Mouse (Mus musculus) T-helper 17 cell (primary cell): ENCODE data around the gene Zic5.

Experiments used
- in situ Hi-C, 2 experiments: fragments of 300-600 bp; cut with MboI, MseI; formaldehyde crosslinking; loops; 1 replicate in 1 of 2; 2 replicates in 1 of 2; pipeline ENCODE4 v1.15.1; 2025; ENCODE audit warnings: high pct_unique_total_duplicates in 2 of 2

Gene Zic5

DNA sequence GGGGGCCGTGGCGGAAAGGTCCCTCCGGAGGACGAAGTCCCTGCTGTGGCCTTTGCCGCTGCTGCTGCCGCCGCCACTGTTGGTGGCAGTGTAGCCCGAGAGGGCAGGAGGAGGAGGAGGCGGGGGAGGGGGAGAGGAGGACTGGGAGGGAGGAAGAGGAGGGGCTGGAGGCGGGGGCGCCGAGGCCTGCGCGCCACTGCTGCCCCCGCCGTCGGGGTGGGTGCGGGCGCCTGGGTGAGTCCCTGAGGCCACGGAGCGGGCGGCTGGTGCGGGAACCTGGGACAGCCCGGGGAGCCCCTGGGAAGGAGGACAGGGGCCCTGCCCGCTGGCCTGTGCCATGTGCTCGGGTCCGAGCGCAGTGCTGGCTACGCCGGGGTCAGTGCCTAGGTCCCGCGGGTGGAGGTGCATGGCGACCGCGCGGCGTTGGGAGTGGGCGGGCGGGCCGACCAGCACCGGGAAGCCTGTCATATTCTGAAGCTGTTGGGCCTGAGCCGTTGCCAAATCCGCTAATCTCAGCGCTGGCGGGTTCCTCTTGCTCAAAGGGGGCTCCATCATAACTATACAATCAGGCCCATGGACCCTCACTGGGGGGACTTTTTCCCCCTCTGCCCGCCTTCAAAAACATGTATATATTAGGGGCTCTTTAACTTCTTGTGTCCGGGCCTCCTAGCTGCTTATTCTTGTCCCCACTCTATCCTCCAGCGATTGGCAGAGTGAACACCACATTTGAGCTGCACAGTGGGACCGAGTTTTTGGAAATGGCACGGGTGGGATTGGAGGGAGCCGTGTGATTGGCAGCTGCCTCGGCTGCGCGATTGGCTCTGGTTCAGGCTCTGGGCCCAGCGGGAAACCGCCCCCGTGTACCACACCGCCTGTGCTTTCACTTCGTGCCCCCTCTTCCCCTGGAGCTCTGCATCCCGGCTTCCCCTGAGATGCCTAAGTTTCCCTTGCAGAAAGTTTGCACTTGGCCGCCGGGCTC lies at the start of gene Zic5:
Gene Zic5 (minus strand): TSS at position 915 of the 979 bp plus-strand sequence.
- in situ Hi-C loops = no loop called here

DNA sequence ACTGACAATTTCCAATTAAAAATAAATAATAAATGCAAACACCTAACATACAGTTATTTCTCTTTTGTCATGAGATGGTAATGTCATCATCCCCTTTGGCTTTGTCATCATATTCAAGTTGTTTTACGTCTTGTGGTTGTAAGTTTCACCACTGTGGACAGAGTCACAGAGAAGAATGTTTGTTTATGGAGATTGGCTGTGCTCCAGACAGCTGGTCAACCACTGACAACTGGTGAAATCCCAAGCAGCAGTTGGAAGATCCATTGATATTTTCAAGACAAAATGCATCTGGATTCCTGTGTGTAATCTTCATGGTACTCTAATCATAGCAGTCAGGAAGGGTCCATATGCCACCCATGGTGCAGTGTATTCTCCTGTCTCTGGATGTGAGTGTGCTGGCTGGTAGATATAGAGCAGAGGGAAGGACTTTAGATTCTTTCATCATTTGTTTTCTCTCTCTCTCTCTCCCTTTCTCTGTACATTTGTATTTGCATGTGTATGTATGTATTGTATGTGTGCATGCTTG lies 48.1 kb upstream of the Zic5 start:
- in situ Hi-C loops = no loop called here

DNA sequence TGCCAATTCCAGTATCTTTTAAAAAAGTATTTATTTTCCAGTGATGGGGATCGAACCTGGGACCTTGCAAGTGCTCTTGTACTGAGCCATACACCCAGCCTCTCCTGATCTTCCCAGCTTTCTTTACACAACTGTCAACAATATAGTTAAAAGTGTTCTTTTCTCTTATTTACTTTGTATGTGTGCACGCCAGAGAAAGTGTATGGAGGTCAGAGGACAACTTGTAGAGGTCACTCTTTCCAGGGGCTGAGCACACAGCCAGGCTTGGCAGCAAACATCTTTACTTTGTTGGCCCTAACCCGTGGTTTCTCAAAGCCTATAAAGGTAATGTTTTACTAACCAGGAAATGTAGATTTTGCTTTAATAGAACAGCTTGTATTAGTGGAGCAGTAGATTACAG lies 46.0 kb upstream of the Zic5 start:
- in situ Hi-C loops = no loop called here

DNA sequence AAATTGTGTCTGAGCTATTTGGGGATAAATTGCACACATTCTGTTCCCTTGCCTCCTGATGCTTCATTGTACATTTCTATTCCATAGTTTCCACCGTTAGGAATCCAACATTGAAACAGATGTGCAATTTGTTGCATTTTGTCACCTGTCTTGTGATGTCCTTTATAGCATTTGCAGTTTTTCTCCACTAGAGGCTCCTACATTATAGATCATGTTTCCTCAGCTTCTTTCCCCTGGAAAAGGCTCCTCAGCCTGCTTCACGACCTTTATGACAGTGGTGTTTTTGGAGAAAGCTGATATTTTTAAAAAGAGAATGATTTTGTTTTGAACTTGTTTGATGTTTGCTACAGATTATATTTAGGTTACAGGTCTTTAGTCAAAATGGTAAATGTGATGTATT lies 43.6 kb upstream of the Zic5 start:
- in situ Hi-C loops = loop anchor here in 1 of 2 experiments (10.0 kb wide), 1 partner anchor 366 kb away; no protein-coding TSS in a partner anchor

DNA sequence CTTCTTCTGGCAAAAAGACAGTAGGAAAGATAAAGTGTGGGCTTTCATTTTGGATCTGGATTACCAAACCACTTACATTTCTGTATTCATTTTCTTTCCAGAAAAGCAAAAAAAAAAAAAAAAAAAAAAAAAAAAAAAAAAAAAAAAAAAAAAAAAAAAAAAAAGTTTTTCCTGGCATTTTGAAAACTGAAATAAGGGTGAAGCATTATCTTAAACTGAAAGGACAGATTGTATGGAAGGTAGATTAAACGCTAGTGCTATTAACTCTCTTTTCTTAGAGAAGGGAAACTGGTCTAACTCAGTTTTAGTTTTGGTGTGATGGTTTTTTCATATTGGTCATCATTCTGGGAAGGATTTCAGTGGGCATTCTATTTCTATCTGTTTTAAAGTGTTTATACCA lies 26.5 kb upstream of the Zic5 start:
- in situ Hi-C loops = no loop called here

DNA sequence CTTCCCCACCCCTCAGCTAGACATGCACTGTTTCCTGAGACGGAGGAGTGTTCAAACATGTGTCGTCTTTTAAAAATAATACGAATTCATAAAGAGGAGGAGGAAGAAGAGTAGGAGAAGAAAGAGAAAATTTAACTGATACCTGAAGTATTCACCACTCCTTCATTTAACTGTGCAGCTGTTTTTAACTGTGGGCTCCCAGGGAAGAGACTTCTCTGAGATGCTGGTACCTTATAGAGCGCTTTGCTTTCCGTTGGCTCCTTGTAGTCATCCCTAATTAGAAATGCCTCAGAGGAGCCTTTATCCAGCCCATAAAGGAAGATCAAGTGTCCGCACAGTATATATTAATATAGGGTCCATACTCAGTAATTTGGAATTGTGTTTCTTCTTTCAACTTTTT lies 26.0 kb upstream of the Zic5 start:
- in situ Hi-C loops = no loop called here

DNA sequence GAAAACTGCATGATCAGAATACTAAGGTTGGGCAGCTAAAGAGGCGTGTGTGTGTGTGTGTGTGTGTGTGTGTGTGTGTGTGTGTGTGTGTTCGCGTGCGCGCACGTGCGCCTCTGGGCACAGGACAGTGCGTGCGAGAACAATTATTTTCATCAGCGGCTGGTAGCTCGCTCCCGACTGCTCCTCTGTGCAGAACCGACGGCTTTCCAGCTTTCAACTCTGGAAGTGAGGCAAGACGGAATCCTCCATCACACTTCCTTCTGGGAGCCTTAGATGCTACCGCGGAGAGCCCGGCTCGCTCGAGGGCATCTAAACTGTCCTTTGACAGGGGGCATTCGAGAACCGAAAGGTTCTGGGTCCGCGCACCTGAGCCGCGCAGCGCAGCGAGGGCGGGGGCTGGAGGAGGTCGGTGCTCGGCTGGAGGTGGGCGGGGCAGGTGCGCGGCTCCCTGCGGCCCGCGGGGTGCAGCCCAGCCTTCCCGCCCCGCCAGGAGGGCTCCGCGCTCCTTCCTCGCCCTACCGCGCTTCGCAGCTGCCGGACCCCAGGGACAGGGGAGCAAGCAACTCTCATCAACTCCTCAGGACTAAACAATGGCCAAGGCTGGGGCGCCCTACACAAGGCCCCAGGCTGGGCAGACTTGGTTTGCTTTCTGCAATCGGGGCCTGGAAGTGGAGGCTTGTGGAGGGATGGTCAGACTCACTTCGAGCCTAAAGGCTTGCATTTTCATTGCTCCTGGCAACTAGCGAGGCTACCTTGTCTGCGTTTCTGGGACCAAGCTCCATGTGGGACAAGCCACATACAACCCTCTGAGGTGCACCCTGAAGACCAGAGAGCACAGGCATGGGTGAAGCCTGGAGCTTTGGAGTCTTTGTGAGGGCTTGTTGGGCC lies 25.2 kb upstream of the Zic5 start, which contains the start of gene Gm10837:
Gene Gm10837 (plus strand): TSS at position 146 of the 888 bp plus-strand sequence.
- in situ Hi-C loops = no loop called here

DNA sequence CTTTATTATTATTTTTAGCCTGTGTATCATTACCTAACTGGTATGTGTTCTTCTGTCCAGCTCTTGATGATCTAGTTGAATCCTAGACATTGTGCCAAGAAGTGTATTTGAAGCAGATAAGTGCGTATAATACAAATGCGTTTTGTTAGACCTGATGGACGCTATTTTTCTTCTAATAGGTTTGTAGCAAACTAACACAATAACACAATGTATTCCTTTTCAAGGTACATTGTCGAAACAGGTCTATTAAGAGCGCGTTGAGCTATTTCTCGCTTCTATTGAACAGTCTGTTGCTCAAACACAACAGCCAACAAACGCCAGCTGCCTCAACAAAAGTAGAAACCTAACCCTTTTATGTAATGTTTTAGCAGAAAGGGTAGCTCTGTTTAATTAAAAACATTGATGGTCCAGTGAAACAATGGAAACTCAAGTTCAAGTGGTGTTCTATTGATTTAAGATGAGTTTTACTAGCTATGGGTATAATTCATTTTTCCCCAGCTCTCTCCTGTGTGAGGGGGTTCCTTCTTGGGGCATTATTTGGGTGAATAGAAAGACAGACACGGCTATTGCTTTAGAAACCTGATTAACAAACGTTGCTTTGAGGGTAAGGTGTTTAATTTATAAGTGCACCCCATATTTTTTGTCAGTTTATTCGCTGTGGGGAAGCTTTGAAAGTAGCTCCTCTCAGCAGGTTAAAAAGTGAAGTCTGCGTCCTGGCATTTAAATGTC lies 24.4 kb upstream of the Zic5 start:
- in situ Hi-C loops = no loop called here

DNA sequence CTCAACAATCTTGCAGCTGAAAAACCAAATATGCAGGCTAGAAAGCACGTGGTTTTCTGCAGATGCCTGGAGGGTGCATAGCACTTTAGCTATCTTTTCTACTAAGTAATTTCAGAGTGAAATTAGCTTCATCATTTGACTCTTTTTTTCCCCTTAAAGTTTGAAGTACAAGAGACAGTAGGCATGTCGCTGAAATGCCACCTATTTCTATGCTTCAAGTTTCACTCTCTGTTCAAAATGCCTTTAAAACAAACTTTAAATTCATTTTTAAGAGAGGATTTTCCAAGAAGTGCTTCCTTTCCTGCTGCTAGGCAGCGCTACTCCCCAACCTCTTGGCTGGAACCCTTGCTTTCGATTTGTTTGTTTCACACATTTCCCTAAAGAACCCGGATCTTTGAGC lies 23.6 kb upstream of the Zic5 start:
- in situ Hi-C loops = no loop called here

DNA sequence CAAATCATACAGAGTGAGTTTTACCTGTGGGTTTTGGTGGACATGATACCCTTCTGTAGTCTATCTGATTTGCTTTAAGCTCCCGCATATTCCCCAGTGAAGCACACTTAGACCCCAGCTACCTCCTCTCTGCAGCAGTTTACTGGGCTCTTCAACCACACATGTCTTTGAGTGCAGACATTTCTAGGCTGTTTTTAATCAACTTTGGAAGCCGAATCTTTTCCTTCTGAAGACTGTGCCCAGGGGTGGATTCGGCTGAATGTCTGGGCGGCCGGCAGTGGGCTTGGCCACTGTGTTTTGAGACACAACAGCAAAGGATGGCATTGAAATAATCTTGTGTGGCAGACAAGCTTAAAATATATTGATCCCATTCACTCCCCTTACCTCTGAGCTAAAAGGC lies 21.9 kb upstream of the Zic5 start:
- in situ Hi-C loops = no loop called here

DNA sequence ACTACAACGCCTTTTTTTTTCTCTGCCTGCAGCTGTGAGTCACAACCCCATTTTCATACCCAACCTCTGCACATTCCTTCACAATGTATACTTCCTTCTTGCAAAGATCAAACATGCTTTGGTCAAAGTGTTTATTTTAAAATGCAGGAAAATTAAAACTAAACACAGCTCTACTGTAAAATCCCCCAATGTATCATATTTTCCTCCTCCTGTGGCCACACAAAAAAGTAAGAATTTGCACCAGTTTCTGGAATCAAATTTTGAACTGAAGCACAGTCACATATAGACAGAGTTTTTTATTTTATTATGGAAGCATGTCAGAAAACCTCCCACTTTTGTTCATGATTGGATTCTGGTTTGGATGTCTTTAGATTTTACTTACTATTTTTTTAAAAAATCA lies 21.1 kb upstream of the Zic5 start:
- in situ Hi-C loops = no loop called here

DNA sequence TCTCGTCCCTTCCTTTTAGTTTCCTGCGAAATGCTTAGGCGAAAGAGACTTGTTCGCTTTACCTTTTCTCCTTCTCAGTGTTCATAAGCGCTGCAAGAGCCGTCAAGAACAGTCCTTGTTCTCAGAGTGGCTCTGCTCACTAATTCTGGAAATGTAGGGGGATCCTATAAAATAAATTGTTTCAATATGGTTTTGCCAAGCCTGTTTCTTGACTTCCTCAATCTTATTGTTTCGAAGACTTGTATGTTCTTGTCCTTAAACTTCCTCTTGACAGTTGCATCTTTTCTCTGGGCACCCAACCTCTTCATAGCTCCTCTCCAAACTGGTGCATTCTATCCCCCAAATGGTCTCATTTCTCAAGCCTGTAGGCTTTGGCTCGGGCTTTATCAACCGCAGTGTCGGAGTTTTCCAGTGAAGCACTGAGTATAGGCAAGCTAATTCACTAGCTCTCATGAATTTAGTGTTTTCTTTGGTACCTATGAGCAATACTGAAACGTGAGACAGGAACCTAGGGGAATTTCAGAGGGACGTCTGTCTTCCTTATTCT lies 20.2 kb upstream of the Zic5 start:
- in situ Hi-C loops = no loop called here

DNA sequence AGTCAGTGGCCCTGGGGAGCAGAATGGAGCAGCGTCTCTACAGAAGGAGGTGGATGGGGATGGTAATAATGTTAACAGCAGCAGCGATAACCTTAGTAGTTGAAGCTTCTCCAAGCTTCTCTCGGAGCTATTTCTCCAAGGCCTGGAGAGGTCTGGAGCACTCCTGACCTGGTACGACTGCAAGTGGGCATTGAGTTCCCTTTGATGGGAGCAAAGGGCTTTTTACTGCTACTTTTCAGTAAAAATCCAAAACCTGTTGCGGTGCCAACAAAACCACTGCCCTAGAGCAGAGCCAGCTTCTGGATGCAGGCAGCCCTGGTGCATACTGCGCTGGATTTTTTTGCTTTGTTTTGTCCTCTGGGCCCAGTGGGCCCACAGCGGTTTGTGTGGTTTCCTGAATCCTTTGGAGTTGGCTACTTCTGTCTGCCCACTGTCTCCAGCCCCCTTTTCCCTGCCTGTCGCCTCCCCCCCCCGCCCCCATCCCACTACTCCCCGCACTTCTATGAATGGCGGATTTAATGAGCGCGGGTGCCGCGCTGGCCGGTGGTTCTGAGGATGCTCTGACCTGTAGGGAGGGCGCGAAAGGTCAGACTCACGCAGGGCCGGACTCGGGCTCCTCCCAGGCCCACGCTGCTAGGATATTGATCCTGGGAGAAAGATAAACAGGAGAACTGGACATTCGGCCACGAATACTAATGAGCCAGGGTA lies 19.5 kb upstream of the Zic5 start:
- in situ Hi-C loops = loop anchor here in 1 of 2 experiments (5.0 kb wide), 1 partner anchor 507 kb away; no protein-coding TSS in a partner anchor

DNA sequence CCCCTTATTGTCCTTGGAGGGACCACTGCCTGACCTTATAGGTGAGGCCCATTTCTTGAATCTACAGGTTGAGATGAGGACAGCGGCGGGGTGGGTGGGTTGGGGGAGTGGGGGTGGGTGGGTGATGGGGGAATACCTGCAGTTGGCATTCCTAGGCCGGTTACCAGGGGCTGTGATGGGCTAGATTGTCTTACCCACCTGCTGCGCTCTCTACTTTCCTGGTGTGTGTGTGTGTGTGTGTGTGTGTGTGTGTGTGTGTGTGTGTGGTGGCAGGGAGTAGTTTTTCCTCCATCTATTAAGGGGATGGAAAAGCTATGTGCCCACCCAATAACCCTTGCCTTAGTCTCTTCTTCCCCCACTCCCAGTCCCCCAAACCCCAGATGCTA lies 19.0 kb upstream of the Zic5 start:
- in situ Hi-C loops = loop anchor here in 1 of 2 experiments (5.0 kb wide), 1 partner anchor 508 kb away; no protein-coding TSS in a partner anchor

DNA sequence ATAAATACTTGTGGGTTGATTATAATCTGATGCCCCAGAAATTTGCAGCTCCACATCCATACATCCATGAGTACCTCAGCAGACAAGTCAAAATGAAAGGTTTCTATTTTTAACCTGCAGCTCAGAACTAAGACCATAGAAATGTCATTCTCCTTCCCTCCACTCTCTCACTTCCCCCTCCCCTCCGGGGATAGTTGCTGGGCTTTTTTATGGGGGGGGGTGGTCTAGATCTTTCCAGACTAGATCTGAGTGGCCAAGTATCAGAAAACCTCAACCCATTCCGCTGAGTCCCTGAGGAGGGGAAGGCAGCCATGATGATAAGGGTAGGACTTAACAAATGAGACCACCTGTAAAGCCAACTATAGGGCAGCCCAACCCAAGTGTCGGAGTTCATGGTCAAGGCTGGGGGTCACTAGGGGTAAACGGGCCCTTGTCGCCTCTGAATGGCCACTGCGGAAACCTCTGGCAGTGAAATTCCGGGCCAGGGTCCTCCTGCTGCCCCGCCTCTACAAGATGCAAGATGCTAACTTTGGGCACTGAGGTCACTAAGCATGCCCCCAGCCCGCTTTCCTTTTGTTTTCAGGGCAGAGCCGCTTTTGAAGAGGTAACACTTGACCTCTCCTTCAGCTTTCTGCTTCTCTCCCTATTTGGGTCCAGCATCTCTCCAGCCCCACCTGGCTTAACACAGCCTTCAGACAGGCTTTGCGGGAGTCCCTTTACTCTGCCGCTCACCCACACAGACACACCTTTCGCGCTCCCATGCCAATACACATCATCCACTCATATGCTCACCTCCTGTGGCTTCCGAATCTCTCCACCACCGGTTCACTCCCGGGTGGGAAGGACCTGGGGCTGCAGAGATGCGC lies 18.3 kb upstream of the Zic5 start:
- in situ Hi-C loops = loop anchor here in 1 of 2 experiments (5.0 kb wide), 1 partner anchor 509 kb away; no protein-coding TSS in a partner anchor

DNA sequence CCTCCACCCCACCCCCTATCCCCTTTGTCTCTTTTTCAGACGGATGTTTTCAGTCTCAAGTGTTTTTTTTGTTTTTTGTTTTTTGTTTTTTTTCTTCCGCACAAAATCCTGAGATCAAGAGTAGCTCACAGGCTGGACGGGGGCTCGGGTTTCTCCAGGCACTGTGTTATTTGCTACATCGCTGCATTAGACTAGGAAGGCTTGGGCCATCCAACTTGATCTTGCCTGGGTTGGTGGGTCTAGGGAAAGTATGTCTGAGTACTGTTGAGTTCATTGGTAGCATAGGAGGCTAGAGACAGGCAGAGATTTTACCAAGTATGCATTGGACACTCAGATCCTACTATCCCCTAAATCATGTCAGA lies 17.5 kb upstream of the Zic5 start:
- in situ Hi-C loops = loop anchor here in 1 of 2 experiments (5.0 kb wide), 1 partner anchor 509 kb away; no protein-coding TSS in a partner anchor

DNA sequence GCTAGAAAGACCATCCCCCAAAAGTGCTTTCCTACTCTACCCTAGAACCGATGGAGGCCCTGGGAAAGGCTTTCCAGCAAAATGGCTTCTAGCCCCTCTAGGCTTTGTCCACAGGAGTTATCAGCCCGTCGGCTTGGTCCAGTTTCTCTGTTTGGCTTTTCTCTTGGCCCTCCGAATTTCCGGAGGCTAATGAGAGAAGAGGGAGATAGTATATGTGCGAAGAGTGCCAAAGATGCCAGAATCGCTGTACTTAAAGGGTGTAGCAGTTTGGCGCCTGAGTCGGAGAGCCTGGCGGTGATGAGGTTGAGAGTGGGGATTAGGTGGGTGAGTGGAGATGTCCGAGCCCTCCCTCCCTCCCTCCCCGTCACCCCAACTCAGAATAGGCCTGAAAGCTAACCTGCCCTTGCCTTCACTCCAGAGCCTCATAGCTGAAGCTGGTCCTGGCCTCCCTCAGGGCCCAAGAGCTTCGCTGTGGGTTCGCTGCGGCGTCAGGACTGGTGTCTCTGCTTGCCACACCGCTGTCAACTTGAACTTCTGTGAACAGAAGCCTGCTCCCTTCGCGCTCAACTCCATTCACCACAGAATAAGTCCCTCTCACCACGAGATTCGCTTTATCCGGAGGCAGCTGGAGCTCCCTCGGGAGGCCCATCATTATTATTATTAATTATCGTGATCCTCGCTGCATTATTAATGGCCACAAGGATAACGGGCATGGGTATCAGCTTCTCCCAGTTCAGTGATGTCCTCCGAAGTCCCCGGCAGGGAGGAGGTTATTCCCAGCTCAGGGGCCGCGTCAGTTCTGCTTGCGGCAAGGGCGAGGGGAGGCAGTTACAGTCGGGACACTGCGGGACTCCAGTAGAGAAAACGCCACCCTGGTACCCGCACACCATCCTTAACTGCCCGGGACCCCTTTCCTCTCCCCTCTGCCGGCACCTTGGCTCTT lies 16.9 kb upstream of the Zic5 start:
- in situ Hi-C loops = loop anchor here in 1 of 2 experiments (5.0 kb wide), 1 partner anchor 510 kb away; no protein-coding TSS in a partner anchor

DNA sequence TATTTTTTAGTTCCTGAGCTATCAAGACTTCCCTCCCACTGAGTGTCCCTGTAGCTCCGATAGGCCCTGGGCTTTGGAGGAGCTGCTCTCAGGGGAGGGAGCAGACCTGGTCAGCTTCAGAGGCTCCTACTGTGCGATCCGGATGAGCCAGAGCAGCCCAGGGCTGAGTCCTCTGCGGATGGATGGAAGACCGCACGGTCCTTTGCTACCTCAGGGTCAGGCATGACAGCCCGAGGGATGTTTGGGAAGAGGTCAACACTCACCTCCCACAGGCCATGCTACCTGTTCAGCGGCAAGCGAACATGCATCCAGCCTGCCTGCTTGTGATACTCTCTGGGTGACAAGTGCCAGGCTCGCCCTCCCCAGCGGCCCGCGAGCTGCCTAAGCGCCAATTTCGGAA lies 15.7 kb upstream of the Zic5 start:
- in situ Hi-C loops = loop anchor here in 1 of 2 experiments (5.0 kb wide), 1 partner anchor 511 kb away; no protein-coding TSS in a partner anchor
